Mouse (Mus musculus) embryonic facial prominence, embryonic 10.5 days (tissue): ENCODE measurements at regions not wholly inside any gene's neighbourhood (a gene's known extent, or its start where the extent isn't known, plus 50 kb on each side); places are given as distances from the start of the nearest gene placed in this dataset.

Experiments
- DNase-seq: peaks from one replicate; pipeline ENCODE4 v3.0.0-alpha.2; 2017; ENCODE audit warnings: low spot score
- H3K27ac ChIP-seq: fragments of 300-500 bp; sonication (generic); replicated peaks from 2 replicates; pipeline ENCODE4 v1.5.1; 2016; ENCODE audit warnings: mild to moderate bottlenecking
- H3K27me3 ChIP-seq: fragments of 300-500 bp; sonication (generic); replicated peaks from 2 replicates; pipeline ENCODE4 v1.6.1; 2016; ENCODE audit warnings: low read depth, mild to moderate bottlenecking; ENCODE audit not compliant: poor library complexity, severe bottlenecking
- H3K36me3 ChIP-seq: fragments of 300-500 bp; sonication (generic); replicated peaks from 2 replicates; pipeline ENCODE4 v1.6.1; 2016; ENCODE audit warnings: mild to moderate bottlenecking, moderate library complexity
- H3K4me1 ChIP-seq: fragments of 300-500 bp; sonication (generic); 2 replicates; pipeline ENCODE4 v1.6.1; 2016
- H3K4me3 ChIP-seq: fragments of 300-500 bp; sonication (generic); 2 replicates; pipeline ENCODE4 v1.5.1; 2016; ENCODE audit warnings: mild to moderate bottlenecking, moderate library complexity
- H3K9me3 ChIP-seq: fragments of 300-500 bp; sonication (generic); 2 replicates; pipeline ENCODE4 v1.6.1; 2016; ENCODE audit warnings: mild to moderate bottlenecking
- WGBS: fragments of 180-500 bp; shearing (Covaris S2); methylation state at CpG from one replicate; pipeline ENCODE4 v1.1.7; 2016; 5-methylcytosine and 5-hydroxymethylcytosine counted together

GRCm38 (mm10) chr12:77752181-77752580 is 441.9 kb upstream of the Gm6657 start:
- H3K4me1 ChIP-seq = peaks cover 7% of the 10 kb centered on the region; the same call in 1 of the 2 replicates
- H3K4me3 ChIP-seq = no peak overlapping the region
- no peaks in the 10 kb centered on the region for H3K9me3 ChIP-seq
- no peaks in the 10 kb centered on the region for H3K27me3 ChIP-seq
- WGBS = 83% methylated on average over 5 of the region's 5 CpGs
- H3K36me3 ChIP-seq = no peaks in the 10 kb centered on the region
- H3K27ac ChIP-seq = no peak overlapping the region
- no peak for DNase-seq

GRCm38 (mm10) chr12:77756021-77756420 is 438.0 kb upstream of the Gm6657 start:
- Histone ChIP-seq H3K27me3 (no peaks in the 10 kb centered on the region), H3K27ac (no peak overlapping the region), H3K4me3 (no peak overlapping the region), H3K4me1 (peaks cover 7% of the 10 kb centered on the region; the same call in 1 of the 2 replicates), H3K9me3 (no peaks in the 10 kb centered on the region), H3K36me3 (no peaks in the 10 kb centered on the region)
- 72% methylated on average over 7 of the region's 7 CpGs for WGBS
- DNase-seq = no peak

GRCm38 (mm10) chr12:77760976-77761375 is 433.1 kb upstream of the Gm6657 start:
- H3K27ac ChIP-seq = no peak overlapping the region
- WGBS = 86% methylated on average over 3 of the region's 3 CpGs

GRCm38 (mm10) chr12:77776011-77776546 is 418.0 kb upstream of the Gm6657 start:
- H3K9me3 ChIP-seq = no peaks in the 10 kb centered on the region
- DNase-seq = no peak
- 87% methylated on average over 6 of the region's 6 CpGs for WGBS
- H3K27me3 ChIP-seq = no peaks in the 10 kb centered on the region
- no peak overlapping the region for H3K4me3 ChIP-seq
- peaks cover 9% of the 10 kb centered on the region; the same call in 1 of the 2 replicates for H3K4me1 ChIP-seq
- no peaks in the 10 kb centered on the region for H3K36me3 ChIP-seq
- H3K27ac ChIP-seq = no peak overlapping the region

More at GRCm38 (mm10) chr12:77760976-77761375, 433.1 kb upstream of the Gm6657 start:
- no peaks in the 10 kb centered on the region for H3K36me3 ChIP-seq
- H3K9me3 ChIP-seq = no peaks in the 10 kb centered on the region
- no peak overlapping the region for H3K4me3 ChIP-seq
- H3K27me3 ChIP-seq = no peaks in the 10 kb centered on the region
- H3K4me1 ChIP-seq = peaks cover 4% of the 10 kb centered on the region; the same call in 1 of the 2 replicates
- DNase-seq = no peak

GRCm38 (mm10) chr12:77776755-77777154 is 417.3 kb upstream of the Gm6657 start:
- no peak overlapping the region for H3K27ac ChIP-seq
- 89% methylated on average over 8 of the region's 8 CpGs for WGBS
- H3K36me3 ChIP-seq = no peaks in the 10 kb centered on the region
- DNase-seq = no peak
- H3K9me3 ChIP-seq = no peaks in the 10 kb centered on the region
- H3K27me3 ChIP-seq = no peaks in the 10 kb centered on the region
- H3K4me3 ChIP-seq = no peak overlapping the region
- peaks cover 10% of the 10 kb centered on the region; the same call in 1 of the 2 replicates for H3K4me1 ChIP-seq

- WGBS = 35% methylated on average over 20 of the region's 20 CpGs
- Histone ChIP-seq H3K27me3 (no peaks in the 10 kb centered on the region), H3K36me3 (no peaks in the 10 kb centered on the region), H3K27ac (peak overlapping the region; percentile 70; the same call in 1 of the 2 replicates), H3K9me3 (no peaks in the 10 kb centered on the region), H3K4me3 (peak overlapping the region; percentile 50), H3K4me1 (peaks cover 10% of the 10 kb centered on the region; the same call in 1 of the 2 replicates)
- peak; percentile 91 for DNase-seq
Measured at GRCm38 (mm10) chr12:77780885-77781698, 412.9 kb upstream of the Gm6657 start.

- 88% methylated on average over 9 of the region's 9 CpGs for WGBS
- Histone ChIP-seq H3K4me1 (peaks cover 13% of the 10 kb centered on the region; the same call in 1 of the 2 replicates), H3K27ac (no peak overlapping the region), H3K9me3 (no peaks in the 10 kb centered on the region), H3K36me3 (no peaks in the 10 kb centered on the region), H3K27me3 (peaks cover 8% of the 10 kb centered on the region; the same call in 1 of the 2 replicates), H3K4me3 (no peak overlapping the region)
- DNase-seq = no peak
Measured at GRCm38 (mm10) chr12:77783909-77784308, 410.1 kb upstream of the Gm6657 start.

GRCm38 (mm10) chr12:77785647-77786046 is 408.4 kb upstream of the Gm6657 start:
- H3K4me1 ChIP-seq = peaks cover 21% of the 10 kb centered on the region

GRCm38 (mm10) chr12:77786678-77787077 is 407.4 kb upstream of the Gm6657 start:
- Histone ChIP-seq H3K27ac (no peak overlapping the region), H3K9me3 (no peaks in the 10 kb centered on the region), H3K36me3 (no peaks in the 10 kb centered on the region), H3K4me3 (no peak overlapping the region), H3K27me3 (peaks cover 26% of the 10 kb centered on the region), H3K4me1 (peaks cover 15% of the 10 kb centered on the region)
- DNase-seq = no peak
- WGBS = 77% methylated on average over 4 of the region's 4 CpGs

More at GRCm38 (mm10) chr12:77785647-77786046, 408.4 kb upstream of the Gm6657 start:
- no peak for DNase-seq
- no peaks in the 10 kb centered on the region for H3K36me3 ChIP-seq
- WGBS = 88% methylated on average over 6 of the region's 6 CpGs
- H3K27ac ChIP-seq = no peak overlapping the region
- H3K4me3 ChIP-seq = no peak overlapping the region
- H3K27me3 ChIP-seq = peaks cover 18% of the 10 kb centered on the region
- no peaks in the 10 kb centered on the region for H3K9me3 ChIP-seq

GRCm38 (mm10) chr12:77788273-77788672 is 405.8 kb upstream of the Gm6657 start:
- Histone ChIP-seq H3K27ac (no peak overlapping the region), H3K27me3 (peaks cover 26% of the 10 kb centered on the region), H3K4me3 (no peak overlapping the region), H3K4me1 (peaks cover 15% of the 10 kb centered on the region), H3K9me3 (no peaks in the 10 kb centered on the region), H3K36me3 (no peaks in the 10 kb centered on the region)
- 68% methylated on average over 2 of the region's 2 CpGs for WGBS
- no peak for DNase-seq

- Histone ChIP-seq H3K4me1 (peaks cover 15% of the 10 kb centered on the region), H3K9me3 (no peaks in the 10 kb centered on the region), H3K4me3 (peak overlapping the region; percentile 51), H3K36me3 (no peaks in the 10 kb centered on the region), H3K27ac (no peak overlapping the region), H3K27me3 (peaks cover 26% of the 10 kb centered on the region)
- WGBS = 3% methylated on average over 8 of the region's 8 CpGs
- DNase-seq = peak; percentile 67
Measured at GRCm38 (mm10) chr12:77789427-77789826, 404.6 kb upstream of the Gm6657 start.

GRCm38 (mm10) chr12:77789871-77790270 is 404.2 kb upstream of the Gm6657 start:
- H3K9me3 ChIP-seq = no peaks in the 10 kb centered on the region
- 14% methylated on average over 14 of the region's 14 CpGs for WGBS
- H3K27me3 ChIP-seq = peaks cover 26% of the 10 kb centered on the region
- no peak overlapping the region for H3K27ac ChIP-seq
- H3K36me3 ChIP-seq = no peaks in the 10 kb centered on the region
- peak overlapping the region; percentile 51 for H3K4me3 ChIP-seq
- DNase-seq = no peak
- peaks cover 15% of the 10 kb centered on the region for H3K4me1 ChIP-seq
